Mouse (Mus musculus) liver, embryonic 13.5 days (tissue): Measurements from ENCODE around the gene Adamts16. TPM values are rescaled to one million over a fixed set of nuclear protein-coding genes. Genes with fewer than 3 reads are reported as not detected.

Source experiments
- ATAC-seq: fragments of 200-750 bp; cut with Nextera tagmentation; 2 replicates; pipeline ENCODE4 v1.8.0; 2017; ENCODE audit warnings: low read depth, mild to moderate bottlenecking, moderate number of reproducible peaks, moderate library complexity
- DNase-seq: peaks from one replicate; pipeline ENCODE4 v3.0.0; 2022
- H3K27ac ChIP-seq: fragments of 300-500 bp; sonication (generic); 2 replicates; pipeline ENCODE4 v1.5.1; 2015; ENCODE audit warnings: moderate library complexity, mild to moderate bottlenecking, inconsistent platforms
- H3K27me3 ChIP-seq: fragments of 300-500 bp; sonication (generic); 2 replicates; pipeline ENCODE4 v1.6.1; 2015; ENCODE audit warnings: mild to moderate bottlenecking, inconsistent platforms
- H3K36me3 ChIP-seq: fragments of 300-500 bp; sonication (generic); 2 replicates; pipeline ENCODE4 v1.6.1; 2015; ENCODE audit warnings: mild to moderate bottlenecking, inconsistent platforms
- H3K4me1 ChIP-seq: fragments of 300-500 bp; sonication (generic); replicated peaks from 2 replicates; pipeline ENCODE4 v1.6.1; 2015; ENCODE audit warnings: inconsistent platforms
- H3K4me2 ChIP-seq: fragments of 300-500 bp; sonication (generic); 2 replicates; pipeline ENCODE4 v1.6.1; 2015; ENCODE audit warnings: inconsistent platforms, mild to moderate bottlenecking, moderate library complexity
- H3K4me3 ChIP-seq: fragments of 300-500 bp; sonication (generic); replicated peaks from 2 replicates; pipeline ENCODE4 v1.5.1; 2015; ENCODE audit warnings: mild to moderate bottlenecking, inconsistent platforms
- H3K9ac ChIP-seq: fragments of 300-500 bp; sonication (generic); 2 replicates; pipeline ENCODE4 v1.6.1; 2015; ENCODE audit warnings: mild to moderate bottlenecking, inconsistent platforms
- H3K9me3 ChIP-seq: fragments of 300-500 bp; sonication (generic); replicated peaks from 2 replicates; pipeline ENCODE4 v1.6.1; 2016; ENCODE audit warnings: inconsistent platforms
- WGBS: fragments of 180-500 bp; shearing (Covaris S2); methylation state at CpG from one replicate; pipeline ENCODE4 v1.1.7; 2015; ENCODE audit not compliant: insufficient replicate concordance; 5-methylcytosine and 5-hydroxymethylcytosine counted together
- polyA plus RNA-seq: library from polyadenylated mRNA; unstranded; fragments of >200 nt; fragmentation: Nextera tagmentation; extraction: Ambion mirVana; gene quantifications from 2 replicates; pipeline ENCODE4 v1.2.1, GENCODE M21; 2015

Gene Adamts16
- polyA plus RNA-seq, 1 experiment from 2014 or later, result 0.09 TPM

GRCm38 (mm10) chr13:70789806-70790205, 51.8 kb downstream of the Adamts16 start:
- ATAC-seq, result no peak
- H3K9ac ChIP-seq, result no peak overlapping the region
- WGBS, result 42% methylated on average over 1 of the region's 1 CpGs
- H3K27me3 ChIP-seq, result no peaks in the 10 kb centered on the region
- H3K4me2 ChIP-seq, result no peak overlapping the region
- H3K4me1 ChIP-seq, result no peaks in the 10 kb centered on the region
- H3K4me3 ChIP-seq, result no peak overlapping the region
- H3K9me3 ChIP-seq, result no peaks in the 10 kb centered on the region
- DNase-seq, result no peak
- no peak overlapping the region for H3K27ac ChIP-seq
- H3K36me3 ChIP-seq, result no peaks in the 10 kb centered on the region

GRCm38 (mm10) chr13:70789022-70789421, 52.6 kb downstream of the Adamts16 start:
- ATAC-seq, result no peak
- Histone ChIP-seq H3K36me3 (no peaks in the 10 kb centered on the region), H3K4me1 (no peaks in the 10 kb centered on the region), H3K4me2 (no peak overlapping the region), H3K9me3 (no peaks in the 10 kb centered on the region), H3K27ac (no peak overlapping the region), H3K27me3 (no peaks in the 10 kb centered on the region), H3K4me3 (no peak overlapping the region), H3K9ac (no peak overlapping the region)
- DNase-seq, result no peak
- WGBS, result 54% methylated on average over 1 of the region's 1 CpGs

- Histone ChIP-seq H3K36me3 (no peaks in the 10 kb centered on the region), H3K27me3 (no peaks in the 10 kb centered on the region), H3K4me1 (no peaks in the 10 kb centered on the region), H3K9ac (no peak overlapping the region), H3K9me3 (no peaks in the 10 kb centered on the region), H3K27ac (no peak overlapping the region), H3K4me2 (no peak overlapping the region), H3K4me3 (no peak overlapping the region)
- no peak for DNase-seq
- 68% methylated on average over 2 of the region's 2 CpGs for WGBS
- no peak for ATAC-seq
Observed at GRCm38 (mm10) chr13:70785078-70785477, 56.5 kb downstream of the Adamts16 start.

- Histone ChIP-seq H3K4me2 (no peak overlapping the region), H3K9me3 (no peaks in the 10 kb centered on the region), H3K36me3 (no peaks in the 10 kb centered on the region), H3K4me3 (no peak overlapping the region), H3K4me1 (no peaks in the 10 kb centered on the region), H3K27ac (no peak overlapping the region), H3K9ac (no peak overlapping the region), H3K27me3 (no peaks in the 10 kb centered on the region)
- ATAC-seq, result no peak
- DNase-seq, result no peak
- 61% methylated on average over 5 of the region's 5 CpGs for WGBS
Observed at GRCm38 (mm10) chr13:70784126-70784525, 57.5 kb downstream of the Adamts16 start.

- Histone ChIP-seq H3K4me2 (no peak overlapping the region), H3K27me3 (no peaks in the 10 kb centered on the region), H3K27ac (no peak overlapping the region), H3K4me1 (no peaks in the 10 kb centered on the region), H3K36me3 (no peaks in the 10 kb centered on the region), H3K4me3 (no peak overlapping the region), H3K9ac (no peak overlapping the region), H3K9me3 (no peaks in the 10 kb centered on the region)
- DNase-seq (no peak), ATAC-seq (no peak)
- 59% methylated on average over 7 of the region's 7 CpGs for WGBS
Observed at GRCm38 (mm10) chr13:70779781-70780180, 61.8 kb downstream of the Adamts16 start.

GRCm38 (mm10) chr13:70778872-70779554, 62.6 kb downstream of the Adamts16 start:
- Histone ChIP-seq H3K4me1 (no peaks in the 10 kb centered on the region), H3K27me3 (no peaks in the 10 kb centered on the region), H3K4me2 (no peak overlapping the region), H3K27ac (no peak overlapping the region), H3K9me3 (no peaks in the 10 kb centered on the region), H3K36me3 (no peaks in the 10 kb centered on the region), H3K9ac (no peak overlapping the region), H3K4me3 (no peak overlapping the region)
- 41% methylated on average over 9 of the region's 9 CpGs for WGBS
- no peak for DNase-seq
- no peak for ATAC-seq

- Histone ChIP-seq H3K27ac (no peak overlapping the region), H3K4me2 (no peak overlapping the region), H3K36me3 (no peaks in the 10 kb centered on the region), H3K4me3 (no peak overlapping the region), H3K9ac (no peak overlapping the region), H3K4me1 (no peaks in the 10 kb centered on the region), H3K9me3 (no peaks in the 10 kb centered on the region), H3K27me3 (no peaks in the 10 kb centered on the region)
- no peak for ATAC-seq
- WGBS, result 75% methylated on average over 6 of the region's 6 CpGs
- DNase-seq, result no peak
Observed at GRCm38 (mm10) chr13:70771100-70771499, 70.5 kb downstream of the Adamts16 start.

- ATAC-seq (no peak), DNase-seq (no peak)
- WGBS, result 68% methylated on average over 2 of the region's 2 CpGs
- H3K4me1 ChIP-seq, result no peaks in the 10 kb centered on the region
- H3K4me2 ChIP-seq, result no peak overlapping the region
- H3K9ac ChIP-seq, result no peak overlapping the region
- no peak overlapping the region for H3K4me3 ChIP-seq
- H3K9me3 ChIP-seq, result no peaks in the 10 kb centered on the region
- H3K27me3 ChIP-seq, result no peaks in the 10 kb centered on the region
- no peak overlapping the region for H3K27ac ChIP-seq
- H3K36me3 ChIP-seq, result no peaks in the 10 kb centered on the region
Observed at GRCm38 (mm10) chr13:70769156-70769555, 72.5 kb downstream of the Adamts16 start.

- H3K27me3 ChIP-seq, result no peaks in the 10 kb centered on the region
- H3K4me3 ChIP-seq, result no peak overlapping the region
- H3K4me1 ChIP-seq, result no peaks in the 10 kb centered on the region
- ATAC-seq (no peak), DNase-seq (no peak)
- H3K27ac ChIP-seq, result no peak overlapping the region
- no peaks in the 10 kb centered on the region for H3K9me3 ChIP-seq
- H3K36me3 ChIP-seq, result no peaks in the 10 kb centered on the region
- no peak overlapping the region for H3K4me2 ChIP-seq
- H3K9ac ChIP-seq, result no peak overlapping the region
Observed at GRCm38 (mm10) chr13:70767462-70767861, 74.1 kb downstream of the Adamts16 start.

- Histone ChIP-seq H3K27me3 (no peaks in the 10 kb centered on the region), H3K36me3 (no peaks in the 10 kb centered on the region), H3K9ac (no peak overlapping the region), H3K27ac (no peak overlapping the region), H3K4me1 (no peaks in the 10 kb centered on the region), H3K9me3 (no peaks in the 10 kb centered on the region), H3K4me3 (no peak overlapping the region), H3K4me2 (no peak overlapping the region)
- 64% methylated on average over 6 of the region's 6 CpGs for WGBS
- ATAC-seq (no peak), DNase-seq (no peak)
Observed at GRCm38 (mm10) chr13:70764682-70765081, 76.9 kb downstream of the Adamts16 start.

- Histone ChIP-seq H3K27ac (no peak overlapping the region), H3K9ac (no peak overlapping the region), H3K4me1 (no peaks in the 10 kb centered on the region), H3K4me3 (no peak overlapping the region), H3K9me3 (no peaks in the 10 kb centered on the region), H3K36me3 (no peaks in the 10 kb centered on the region), H3K4me2 (no peak overlapping the region), H3K27me3 (no peaks in the 10 kb centered on the region)
- WGBS, result 53% methylated on average over 2 of the region's 2 CpGs
- DNase-seq (no peak), ATAC-seq (no peak)
Observed at GRCm38 (mm10) chr13:70762586-70762985, 79.0 kb downstream of the Adamts16 start.

- Histone ChIP-seq H3K4me1 (no peaks in the 10 kb centered on the region), H3K4me2 (no peak overlapping the region), H3K9me3 (no peaks in the 10 kb centered on the region), H3K9ac (no peak overlapping the region), H3K27ac (no peak overlapping the region), H3K27me3 (no peaks in the 10 kb centered on the region), H3K4me3 (no peak overlapping the region), H3K36me3 (no peaks in the 10 kb centered on the region)
- DNase-seq (no peak), ATAC-seq (no peak)
- WGBS, result 46% methylated on average over 2 of the region's 2 CpGs
Observed at GRCm38 (mm10) chr13:70761312-70761711, 80.3 kb downstream of the Adamts16 start.
